Mouse (Mus musculus): ENCODE results near the gene Ttc28.

DNA sequence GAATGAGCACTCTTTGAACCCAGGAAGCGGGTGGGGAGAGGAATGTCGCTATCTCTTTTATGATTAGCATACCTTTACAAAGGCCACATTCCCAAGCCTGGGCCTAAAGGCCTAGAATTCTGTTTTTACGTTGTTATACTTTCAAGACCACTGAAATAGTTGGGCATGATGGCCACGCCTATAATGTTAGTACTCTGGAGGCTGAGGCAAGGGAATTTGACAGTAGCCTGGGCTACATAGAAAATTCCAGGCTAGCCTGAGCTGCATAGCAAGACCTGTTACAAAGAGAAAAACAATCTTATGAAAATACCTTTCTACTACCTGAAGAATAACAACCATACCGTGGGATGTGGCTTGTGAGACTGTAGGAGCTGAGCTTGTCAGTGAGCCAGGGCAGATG is 248.2 kb downstream of the Ttc28 start:
- TF ChIP-seq POLR2A (IDR thresholded peaks at IDR 0.05; ENCODE audit: low read depth, low read length) = no peak
- TF ChIP-seq CTCF (IDR thresholded peaks at IDR 0.05; ENCODE audit: extremely low read depth, insufficient read depth, insufficient read length, insufficient replicate concordance) = no peak

All from spleen, adult 2 months (tissue).